Mouse (Mus musculus) splenic B cell, adult 2 months (primary cell): ENCODE data around the gene Rnf8.

Experiments
- DNase-seq: peaks from one replicate; pipeline ENCODE4 v3.0.0-alpha.2; 2011; ENCODE audit warnings: low read depth, low spot score
- H3K27me3 ChIP-seq: 2 replicates; pipeline ENCODE4 v1.6.1; 2012; ENCODE audit warnings: mild to moderate bottlenecking, low read length, moderate library complexity, mixed read lengths; ENCODE audit not compliant: control insufficient read depth, poor library complexity, insufficient read depth, severe bottlenecking
- H3K36me3 ChIP-seq: 2 replicates; pipeline ENCODE4 v1.6.1; 2012; ENCODE audit warnings: mild to moderate bottlenecking, low read length, moderate library complexity, mixed read lengths; ENCODE audit not compliant: control insufficient read depth, poor library complexity, insufficient read depth, severe bottlenecking

Rnf8 gene

DNA sequence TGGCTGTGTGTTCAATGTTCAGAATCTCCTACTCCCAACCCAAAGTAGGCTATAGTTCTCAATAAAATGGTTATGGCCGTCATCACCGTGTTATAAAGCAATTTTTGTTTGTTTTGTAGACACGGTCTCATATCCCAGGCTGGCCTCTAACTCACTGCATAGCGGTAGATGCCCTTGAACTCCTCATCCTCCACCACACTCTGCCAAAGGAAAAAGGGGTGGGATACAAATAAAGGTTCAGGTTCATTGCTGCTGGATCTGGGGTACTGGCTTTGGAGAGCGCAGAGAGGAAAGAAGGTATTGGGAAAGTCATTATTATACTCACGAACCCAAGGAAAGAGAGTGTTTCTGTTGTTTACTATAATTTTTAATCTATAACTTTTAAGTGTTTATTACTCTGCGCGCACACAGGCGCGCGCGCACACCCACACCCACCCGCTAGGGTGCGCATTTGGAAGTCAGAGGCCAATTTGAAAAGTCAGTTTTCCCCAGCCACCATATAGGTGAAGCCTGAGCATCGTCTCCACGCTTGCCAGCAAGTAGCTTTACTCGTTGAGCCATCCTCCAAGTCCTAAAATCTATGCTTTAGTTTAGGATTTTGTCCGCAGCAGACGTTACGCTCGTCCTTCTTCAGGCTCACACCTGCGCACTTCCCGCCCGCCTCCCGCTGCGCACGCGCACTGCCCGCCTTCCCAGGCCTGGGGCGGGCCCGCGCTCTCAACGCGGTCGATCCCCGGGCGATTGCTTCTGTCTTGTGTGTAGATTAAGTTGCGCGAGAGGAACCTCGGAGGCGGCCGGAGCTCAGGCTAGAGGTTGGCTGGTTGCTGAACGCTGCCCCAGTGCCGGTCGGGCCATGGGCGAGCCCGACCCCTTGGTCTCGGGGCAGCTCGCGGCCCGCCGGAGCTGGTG, at the start of gene Rnf8, which contains the start of gene Gm28043:
TSS of gene Rnf8 (plus strand) at position 676 of the 909 bp plus-strand sequence.
TSS of gene Gm28043 (plus strand) at position 762 of the 909 bp plus-strand sequence.
- Histone ChIP-seq H3K27me3 (no peaks in the 10 kb centered on the region), H3K36me3 (no peaks in the 10 kb centered on the region)
- peak; percentile 96 for DNase-seq

DNA sequence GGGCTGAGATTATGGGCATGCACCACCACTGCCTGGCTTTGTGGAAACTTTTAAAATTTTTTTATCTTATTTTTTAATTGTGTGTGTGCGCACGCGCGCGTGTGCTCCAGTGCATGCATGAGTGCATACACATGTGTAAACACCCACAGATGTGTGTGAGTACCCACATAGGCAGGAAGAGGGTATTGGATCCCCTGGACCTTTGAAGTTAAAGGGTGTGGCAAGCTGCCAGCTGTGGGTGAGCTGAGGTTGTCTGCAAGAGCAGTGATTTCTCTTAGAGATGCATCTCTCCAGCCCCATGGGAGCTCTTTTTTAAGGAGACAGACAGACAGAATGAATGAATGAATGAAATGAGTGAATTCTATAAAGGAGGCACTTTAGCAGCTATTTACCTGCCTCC, 49.1 kb upstream of the Rnf8 start:
- no peak for DNase-seq
- no peaks in the 10 kb centered on the region for H3K27me3 ChIP-seq
- H3K36me3 ChIP-seq: peaks cover 5% of the 10 kb centered on the region

DNA sequence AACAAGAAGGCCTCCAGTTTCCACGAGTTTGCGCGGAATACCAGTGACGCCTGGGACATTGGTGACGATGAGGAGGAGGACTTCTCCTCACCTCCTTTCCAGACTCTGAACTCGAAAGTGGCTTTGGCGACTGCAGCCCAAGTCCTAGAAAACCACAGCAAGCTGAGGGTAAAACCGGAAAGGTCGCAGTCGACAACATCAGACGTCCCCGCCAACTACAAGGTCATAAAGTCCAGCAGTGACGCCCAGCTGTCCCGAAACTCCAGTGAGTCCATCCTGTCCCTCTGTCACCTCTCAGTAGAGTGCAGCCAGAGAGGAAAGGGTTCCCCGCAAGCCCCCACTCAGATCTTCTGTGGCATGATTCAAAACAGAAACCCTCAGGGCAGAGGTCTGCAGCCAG, 46.2 kb upstream of the Rnf8 start:
- DNase-seq: no peak
- Histone ChIP-seq H3K27me3 (no peaks in the 10 kb centered on the region), H3K36me3 (peaks cover 8% of the 10 kb centered on the region)

DNA sequence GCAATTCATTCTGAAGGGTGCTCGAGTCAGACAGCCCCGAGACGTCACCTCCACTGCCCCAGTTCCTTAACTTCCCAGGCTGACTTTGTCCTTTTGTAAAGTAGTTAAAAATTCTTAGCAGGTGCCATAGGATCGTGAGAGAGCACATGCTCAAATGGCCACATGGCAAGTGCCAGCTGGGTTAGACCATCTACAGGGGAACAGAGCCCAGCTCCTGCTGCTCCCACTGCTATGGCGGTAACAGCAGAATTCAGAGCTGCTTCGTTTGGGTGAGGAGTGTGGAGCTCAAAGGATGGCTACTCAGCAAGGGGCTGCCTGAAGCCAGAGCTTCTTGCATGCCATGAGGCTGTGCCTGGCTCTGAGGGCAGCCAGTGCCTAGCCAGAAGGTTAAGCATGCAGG, 44.8 kb upstream of the Rnf8 start:
- no peak for DNase-seq
- peaks cover 8% of the 10 kb centered on the region for H3K36me3 ChIP-seq
- no peaks in the 10 kb centered on the region for H3K27me3 ChIP-seq

DNA sequence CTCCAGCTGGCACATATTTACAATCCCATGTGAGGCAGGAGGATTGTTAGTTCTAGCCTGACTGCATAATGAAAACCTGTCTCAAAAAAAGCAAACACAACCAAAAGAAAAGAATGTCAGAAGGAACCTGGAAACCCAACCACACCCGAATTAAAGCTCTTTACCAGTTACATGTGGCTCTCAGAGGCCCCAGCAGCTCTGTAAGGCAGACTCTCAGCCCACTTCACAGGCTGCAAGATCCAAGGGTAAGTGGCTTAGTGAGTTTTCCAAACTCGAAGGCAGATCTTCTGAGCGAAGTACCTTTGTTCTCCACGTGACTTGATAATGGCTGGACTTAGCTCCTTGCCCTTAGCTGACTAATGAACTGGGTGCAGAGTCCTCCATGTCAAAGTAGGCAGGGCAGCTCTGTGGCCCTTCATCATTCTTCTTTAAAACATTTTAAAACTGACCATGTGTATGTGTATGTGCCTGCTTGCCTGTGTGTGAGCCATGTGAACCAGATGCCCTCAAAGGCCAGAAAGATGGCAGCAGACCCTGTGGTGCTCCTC, 34.9 kb upstream of the Rnf8 start:
- Histone ChIP-seq H3K36me3 (peaks cover 9% of the 10 kb centered on the region), H3K27me3 (no peaks in the 10 kb centered on the region)
- DNase-seq: no peak

DNA sequence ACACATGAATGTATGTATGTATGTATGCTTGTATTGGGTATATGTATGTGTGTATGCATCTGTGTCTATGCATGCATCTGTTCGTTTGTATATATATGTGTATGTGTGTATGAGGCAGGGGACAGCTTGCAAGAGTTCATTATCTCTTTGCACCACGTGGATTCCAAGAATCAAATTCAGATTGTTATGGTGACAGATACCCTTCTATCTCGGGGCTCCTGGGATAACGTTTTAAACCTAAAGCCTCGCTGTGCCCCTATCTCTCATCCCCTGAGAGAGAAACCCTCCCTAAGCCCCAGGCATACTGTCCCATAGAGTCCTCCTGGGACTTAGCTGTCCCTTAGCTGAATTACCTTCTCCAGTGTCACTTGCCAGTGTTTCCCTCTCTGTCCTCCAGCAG, 31.0 kb upstream of the Rnf8 start:
- no peak for DNase-seq
- no peaks in the 10 kb centered on the region for H3K27me3 ChIP-seq
- peaks cover 6% of the 10 kb centered on the region; the same call in 1 of the 2 replicates for H3K36me3 ChIP-seq

DNA sequence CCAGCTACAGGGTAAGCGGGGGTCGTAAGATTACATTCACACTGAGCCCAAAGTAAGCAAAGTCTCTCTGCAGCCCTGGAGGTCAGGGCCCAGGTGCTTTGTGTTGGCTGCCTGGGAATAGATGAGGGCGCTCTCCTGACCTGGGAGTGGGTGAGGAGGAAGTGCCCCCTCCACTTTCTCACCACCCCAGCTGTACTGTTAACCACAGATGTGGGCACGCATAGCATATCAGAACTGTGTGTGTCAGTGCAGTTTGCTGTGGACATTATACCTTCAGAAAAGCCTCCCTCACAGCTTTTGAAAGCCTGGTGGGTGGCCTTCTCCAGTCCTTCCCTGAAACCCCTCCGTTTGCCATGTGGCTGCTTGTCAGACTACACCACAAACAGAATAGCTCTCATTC, 30.3 kb upstream of the Rnf8 start:
- Histone ChIP-seq H3K36me3 (peaks cover 6% of the 10 kb centered on the region; the same call in 1 of the 2 replicates), H3K27me3 (no peaks in the 10 kb centered on the region)
- DNase-seq: no peak

DNA sequence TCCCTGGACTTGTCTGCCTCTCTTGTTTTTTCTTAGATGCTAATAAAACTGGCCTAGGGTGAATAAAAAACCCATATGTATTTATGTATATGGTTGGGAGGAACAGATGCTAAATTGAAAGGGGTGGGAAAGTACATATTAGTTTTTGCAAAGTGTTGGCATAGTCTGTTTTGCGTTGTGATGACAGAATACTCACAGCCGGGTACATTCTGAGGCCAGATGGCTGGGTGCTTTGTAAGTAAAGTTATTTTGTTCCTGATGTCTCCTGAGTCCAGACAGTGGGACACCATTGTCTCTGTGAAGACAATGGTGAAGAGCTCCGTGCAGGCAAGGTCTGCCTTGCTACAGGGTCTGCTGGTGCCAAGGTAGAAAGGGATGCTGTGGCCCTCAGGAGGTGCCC, 29.9 kb upstream of the Rnf8 start:
- Histone ChIP-seq H3K36me3 (peaks cover 6% of the 10 kb centered on the region; the same call in 1 of the 2 replicates), H3K27me3 (no peaks in the 10 kb centered on the region)
- no peak for DNase-seq

DNA sequence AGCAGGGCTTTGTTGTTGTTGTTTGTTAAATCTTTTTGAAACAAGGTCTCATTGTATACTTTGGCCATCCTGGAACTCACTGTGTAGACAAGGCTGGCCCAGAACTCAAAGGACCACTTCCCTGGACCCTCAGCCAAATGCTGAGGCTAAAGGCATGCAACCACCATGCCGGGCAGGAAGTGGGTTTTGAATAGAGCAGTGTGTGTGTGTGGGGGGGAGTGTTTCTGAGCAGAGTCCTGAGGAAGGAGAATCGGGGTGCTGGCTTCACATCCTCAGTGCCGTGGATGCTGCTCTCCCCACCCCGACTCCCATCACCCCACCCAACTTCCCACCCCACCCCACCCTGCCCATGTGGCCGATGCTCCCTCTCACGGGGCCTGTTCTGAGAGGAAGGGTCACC, 29.1 kb upstream of the Rnf8 start:
- no peak for DNase-seq
- H3K27me3 ChIP-seq: no peaks in the 10 kb centered on the region
- H3K36me3 ChIP-seq: peaks cover 6% of the 10 kb centered on the region; the same call in 1 of the 2 replicates

DNA sequence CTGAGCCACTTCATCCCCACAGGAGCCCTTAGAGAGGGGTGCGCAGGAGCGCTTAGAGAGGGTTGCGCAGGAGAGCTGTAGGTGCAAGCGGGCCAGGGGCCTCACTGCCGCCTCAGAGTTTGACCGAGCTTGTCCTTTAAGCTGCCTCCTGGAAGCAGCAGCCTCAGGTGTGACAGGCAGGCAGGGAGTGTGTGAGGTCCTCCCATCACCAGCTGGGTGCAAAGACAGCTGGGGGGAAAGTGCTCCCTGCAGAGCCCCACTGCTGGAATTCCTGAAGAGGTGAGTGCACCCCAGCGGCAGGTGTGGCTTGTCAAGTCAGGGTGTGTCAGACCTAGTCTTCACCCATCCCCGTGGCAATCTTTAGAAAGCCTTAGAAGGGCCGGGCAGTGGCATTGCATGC, 27.7 kb upstream of the Rnf8 start:
- DNase-seq: no peak
- H3K27me3 ChIP-seq: no peaks in the 10 kb centered on the region
- no peaks in the 10 kb centered on the region for H3K36me3 ChIP-seq

DNA sequence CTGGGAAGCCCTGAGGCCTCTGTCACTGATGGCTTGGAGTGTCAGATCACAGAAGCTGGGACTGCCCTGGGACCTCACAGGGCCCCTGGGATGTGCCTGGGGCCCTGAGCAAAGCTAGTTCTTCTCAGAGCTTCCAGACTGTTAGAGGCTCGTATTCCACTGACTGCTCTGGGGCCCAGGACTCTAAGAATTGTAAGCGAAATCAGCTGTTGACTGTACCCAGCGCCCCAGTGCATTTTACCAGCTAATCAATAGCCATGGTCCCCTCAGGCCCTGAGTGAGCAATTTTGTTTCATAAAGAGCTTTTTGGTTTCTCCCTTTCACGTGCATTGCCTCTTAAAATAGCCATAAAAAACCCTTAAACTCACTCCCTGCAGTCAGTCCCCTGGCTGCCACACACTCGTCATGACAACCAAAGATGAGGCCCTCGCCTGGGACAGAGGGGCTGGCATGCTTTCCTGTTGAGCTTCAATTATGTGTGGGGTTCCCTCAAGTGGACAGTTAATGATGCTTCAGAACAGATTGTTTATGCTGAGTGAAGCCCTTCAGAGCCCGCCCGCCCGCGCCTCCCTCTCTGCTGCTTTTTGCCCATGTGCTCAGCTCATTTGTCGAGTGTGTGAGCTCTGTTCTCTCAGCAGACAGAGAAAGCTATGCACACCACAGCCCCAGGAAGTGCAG, 25.2 kb upstream of the Rnf8 start:
- no peaks in the 10 kb centered on the region for H3K36me3 ChIP-seq

DNA sequence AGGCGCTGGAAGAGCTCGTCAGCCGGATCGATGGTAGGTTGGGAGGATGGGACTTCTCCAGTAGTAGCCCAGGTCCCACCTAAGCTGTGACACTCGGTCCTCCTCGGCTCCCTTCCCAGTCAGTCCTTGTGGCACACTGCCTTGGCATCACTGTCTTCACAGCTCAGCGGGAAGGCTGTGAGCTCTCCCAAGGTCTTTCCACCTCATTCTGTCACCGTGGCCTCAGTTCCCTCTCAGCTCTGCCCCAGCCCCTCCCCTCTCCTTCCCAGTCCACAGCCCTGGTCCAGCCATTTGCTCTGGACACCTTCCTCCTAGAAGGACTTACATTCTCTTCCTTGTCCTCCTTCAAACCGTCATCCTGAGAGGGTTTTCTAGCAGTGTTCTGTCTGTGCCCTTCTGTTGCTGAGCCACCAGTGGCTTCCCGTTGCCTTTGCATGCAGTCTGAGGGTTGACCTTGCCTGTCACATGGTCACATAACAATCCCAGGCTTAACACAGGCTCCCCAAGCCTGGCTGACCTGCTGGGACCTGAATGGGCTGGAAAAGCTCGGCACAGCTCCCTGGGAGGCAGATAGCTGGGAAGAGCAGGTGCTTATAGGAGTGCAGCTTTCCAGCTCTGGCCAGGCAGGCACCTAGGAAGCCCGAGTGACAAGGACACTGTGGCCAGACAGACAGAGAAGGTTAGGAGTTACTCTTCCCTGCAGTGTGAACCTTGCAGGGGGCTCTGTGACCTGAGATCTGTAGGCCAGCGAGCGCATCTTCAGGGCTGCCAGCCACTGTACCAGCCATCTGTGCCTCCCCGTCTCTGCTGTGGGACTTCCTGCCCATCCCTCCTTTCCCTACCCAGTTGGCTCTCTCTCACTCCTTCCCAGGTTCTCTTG, 18.5 kb upstream of the Rnf8 start:
- H3K36me3 ChIP-seq: peaks cover 3% of the 10 kb centered on the region; the same call in 1 of the 2 replicates
- H3K27me3 ChIP-seq: no peaks in the 10 kb centered on the region
- DNase-seq: no peak

More for the DNA sequence above, 25.2 kb upstream of the Rnf8 start:
- no peak for DNase-seq
- H3K27me3 ChIP-seq: no peaks in the 10 kb centered on the region

DNA sequence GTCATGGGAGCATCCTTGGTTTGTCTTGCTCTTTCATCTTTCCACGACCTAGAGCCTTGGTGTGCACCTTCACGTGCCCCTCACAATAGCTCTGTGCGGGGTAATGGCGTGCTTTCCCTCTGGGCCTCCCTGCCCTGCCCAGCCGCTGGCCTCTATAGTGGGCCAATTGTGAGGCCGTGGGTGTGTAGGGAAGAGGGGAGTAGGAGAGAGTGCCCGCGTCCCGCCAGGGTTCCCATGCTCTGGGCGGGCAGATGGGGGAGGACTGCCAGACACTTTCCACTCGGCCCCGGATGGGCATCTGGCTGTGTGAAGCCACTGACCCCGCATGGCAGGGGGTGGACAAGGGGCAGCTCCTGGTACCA, 17.8 kb upstream of the Rnf8 start:
- Histone ChIP-seq H3K27me3 (no peaks in the 10 kb centered on the region), H3K36me3 (peaks cover 3% of the 10 kb centered on the region; the same call in 1 of the 2 replicates)
- DNase-seq: no peak

DNA sequence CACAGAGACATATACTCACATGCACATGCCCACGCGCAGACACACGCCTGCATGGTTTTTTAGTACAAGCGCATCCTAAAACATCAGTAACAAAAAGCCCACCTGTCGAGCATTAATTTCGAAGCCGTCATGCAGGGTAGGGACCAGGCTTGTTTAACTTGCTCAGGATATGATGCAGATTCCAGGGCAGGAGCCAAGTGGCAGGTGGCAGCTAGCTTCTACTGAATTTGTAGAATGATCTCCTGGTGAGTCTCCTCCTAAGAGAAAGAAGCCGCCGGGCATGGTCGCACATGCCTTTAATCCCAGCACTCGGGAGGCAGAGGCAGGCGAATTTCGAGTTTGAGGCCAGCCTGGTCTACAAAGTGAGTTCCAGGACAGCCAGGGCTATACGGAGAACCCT, 15.5 kb upstream of the Rnf8 start:
- H3K27me3 ChIP-seq: no peaks in the 10 kb centered on the region
- H3K36me3 ChIP-seq: peaks cover 3% of the 10 kb centered on the region; the same call in 1 of the 2 replicates
- DNase-seq: no peak
